Comparison of ENCODE assay signal across 7 mouse cellular contexts in genomic region chr5:28293990-28294389, GRCm38 (mm10). TPM values are rescaled to one million over a fixed set of nuclear protein-coding genes. Genes with fewer than 3 reads are reported as not detected.
DNase-seq lines count a peak whose midpoint lies in the region; ATAC-seq lines count a peak whose summit lies in the region.

No protein-coding gene starts in this region.

- peak; percentile 81 for ATAC-seq in megakaryocyte progenitor cell, adult 5-6 weeks (replicated peaks; ENCODE audit: poor library complexity)

- peak; percentile 76 for DNase-seq in ES-CJ7 (ENCODE audit: low read depth, low spot score)
- peak; percentile 69 to 93 for DNase-seq in adrenal gland, adult (ENCODE audit: inconsistent age in 2 of 2, low spot score in 1 of 2)
- peak; percentile 79 for DNase-seq in embryo, embryonic 11 days
- peak; percentile 71 for DNase-seq in heart, adult 8-10 months (ENCODE audit: low spot score)
- DNase-seq in layer of hippocampus, postnatal 14 days (ENCODE audit: low spot score in 2 of 2) = peak; percentile 74 to 83
- DNase-seq in spleen, adult 18-20 months = peak; percentile 67 to 91

RNA-seq across cellular contexts. Expression of gene Rbm33, which starts 22.9 kb away (rescaled TPM):
- 10 to 100 TPM; 36.9 to 40.6 (median 37.5) TPM for total RNA-seq in heart, adult 8-10 months (2022)
- 10 to 100 TPM; 58.8 to 59.0 TPM for total RNA-seq in layer of hippocampus, postnatal 14 days (2021)
- 30.7 and 35.4 TPM in 2 replicates for total RNA-seq in megakaryocyte progenitor cell, adult 5-6 weeks (2015)
- 35.4 and 54.0 TPM in 2 replicates for total RNA-seq in megakaryocyte progenitor cell, adult 5-6 weeks (2017)

RNA-seq across cellular contexts. Expression of gene Cnpy1, which starts 48.4 kb away (rescaled TPM):
- total RNA-seq in heart, adult 8-10 months (2022) = not detected
- total RNA-seq in layer of hippocampus, postnatal 14 days (2021) = under 1 TPM; 0.31 to 0.83 TPM
- not detected in 2 replicates for total RNA-seq in megakaryocyte progenitor cell, adult 5-6 weeks (2015)
- total RNA-seq in megakaryocyte progenitor cell, adult 5-6 weeks (2017) = not detected in 2 replicates

Comparison
In these comparisons a context has a peak if more than half of its experiments do, and no peak if none do; other contexts are left out.
1. Peak in every context shown above with its lines: DNase-seq and ATAC-seq.